Mouse (Mus musculus): ENCODE measurements around the gene Rpl5.
"Not testable (repeated sequence)": the region's sequence is repeated elsewhere in the genome, so short reads cannot be mapped to it uniquely, and the experiment has no call there.

Rpl5 gene

GRCm38 (mm10) chr5:107900206-107901013 lies at the start of gene Rpl5:
Gene Rpl5 (plus strand): TSS chr5:107900502.
- DNase-seq (ENCODE audit: low read depth), result peak; percentile 97

- DNase-seq (ENCODE audit: low read depth), result no peak
Observed at GRCm38 (mm10) chr5:107853807-107854206, 46.5 kb upstream of the Rpl5 start.

- DNase-seq (ENCODE audit: low read depth), result no peak
Observed at GRCm38 (mm10) chr5:107854556-107854955, 45.7 kb upstream of the Rpl5 start.

GRCm38 (mm10) chr5:107855546-107855945 lies 44.8 kb upstream of the Rpl5 start:
- DNase-seq (ENCODE audit: low read depth), result no peak

GRCm38 (mm10) chr5:107858963-107859362 lies 41.3 kb upstream of the Rpl5 start:
- no peak for DNase-seq (ENCODE audit: low read depth)

GRCm38 (mm10) chr5:107863971-107864370 lies 36.3 kb upstream of the Rpl5 start:
- no peak for DNase-seq (ENCODE audit: low read depth)

- no peak for DNase-seq (ENCODE audit: low read depth)
Observed at GRCm38 (mm10) chr5:107866127-107867126, 33.9 kb upstream of the Rpl5 start.

GRCm38 (mm10) chr5:107867970-107868904 lies 32.1 kb upstream of the Rpl5 start:
- DNase-seq (ENCODE audit: low read depth), result no peak

GRCm38 (mm10) chr5:107868905-107869424 lies 31.3 kb upstream of the Rpl5 start:
- peak; percentile 64 for DNase-seq (ENCODE audit: low read depth)

- no peak for DNase-seq (ENCODE audit: low read depth)
Observed at GRCm38 (mm10) chr5:107869701-107870100, 30.6 kb upstream of the Rpl5 start.

- no peak for DNase-seq (ENCODE audit: low read depth)
Observed at GRCm38 (mm10) chr5:107873330-107873729, 27.0 kb upstream of the Rpl5 start.

- DNase-seq (ENCODE audit: low read depth), result no peak
Observed at GRCm38 (mm10) chr5:107873886-107874302, 26.4 kb upstream of the Rpl5 start.

- DNase-seq (ENCODE audit: low read depth), result no peak
Observed at GRCm38 (mm10) chr5:107874561-107875260, 25.6 kb upstream of the Rpl5 start, which contains the start of gene Evi5. Gene Evi5 (minus strand): TSS chr5:107875107.

GRCm38 (mm10) chr5:107875261-107875611 lies 25.1 kb upstream of the Rpl5 start:
- DNase-seq (ENCODE audit: low read depth), result no peak

- DNase-seq (ENCODE audit: low read depth), result no peak
Observed at GRCm38 (mm10) chr5:107877053-107877452, 23.2 kb upstream of the Rpl5 start.

GRCm38 (mm10) chr5:107880710-107881109 lies 19.6 kb upstream of the Rpl5 start:
- DNase-seq (ENCODE audit: low read depth), result no peak

- no peak for DNase-seq (ENCODE audit: low read depth)
Observed at GRCm38 (mm10) chr5:107889994-107890888, 10.1 kb upstream of the Rpl5 start.

- not testable (repeated sequence) for DNase-seq (ENCODE audit: low read depth)
Observed at GRCm38 (mm10) chr5:107891515-107891914, 8.8 kb upstream of the Rpl5 start.

- no peak for DNase-seq (ENCODE audit: low read depth)
Observed at GRCm38 (mm10) chr5:107894676-107895075, 5.6 kb upstream of the Rpl5 start.

GRCm38 (mm10) chr5:107896265-107896664 lies 4.0 kb upstream of the Rpl5 start:
- no peak for DNase-seq (ENCODE audit: low read depth)

All from c-Kit-positive CD71-negative TER-119-negative erythroid progenitor cells, embryonic 14.5 days (primary cell).